Mouse (Mus musculus): ENCODE measurements around the gene Brsk1.

Gene Brsk1

GRCm38 (mm10) chr7:4740309-4740727, 49.9 kb downstream of the Brsk1 start:
- DNase-seq = no peak

- DNase-seq = peak; percentile 15 to 29
Measured at GRCm38 (mm10) chr7:4741151-4741550, 50.7 kb downstream of the Brsk1 start.

GRCm38 (mm10) chr7:4741672-4742481, 51.5 kb downstream of the Brsk1 start:
- DNase-seq = no peak

- DNase-seq = no peak
Measured at GRCm38 (mm10) chr7:4742482-4742819, 52.0 kb downstream of the Brsk1 start.

- no peak for DNase-seq
Measured at GRCm38 (mm10) chr7:4743354-4743753, 53.0 kb downstream of the Brsk1 start.

GRCm38 (mm10) chr7:4744886-4745285, 54.5 kb downstream of the Brsk1 start:
- no peak for DNase-seq

- DNase-seq = no peak
Measured at GRCm38 (mm10) chr7:4746326-4746980, 56.0 kb downstream of the Brsk1 start.

GRCm38 (mm10) chr7:4747156-4747899, 56.9 kb downstream of the Brsk1 start:
- DNase-seq = no peak

- no peak for DNase-seq
Measured at GRCm38 (mm10) chr7:4748321-4748720, 57.9 kb downstream of the Brsk1 start.

- no peak for DNase-seq
Measured at GRCm38 (mm10) chr7:4749169-4749568, 58.8 kb downstream of the Brsk1 start.

GRCm38 (mm10) chr7:4751971-4752820, 61.8 kb downstream of the Brsk1 start:
- DNase-seq = peak; percentile 34 to 40

GRCm38 (mm10) chr7:4752821-4753570, 62.6 kb downstream of the Brsk1 start, which contains the start of gene Cox6b2:
Gene Cox6b2, minus strand, starts transcription at chr7:4753094.
- peak; percentile 76 to 80 for DNase-seq

- no peak for DNase-seq
Measured at GRCm38 (mm10) chr7:4759670-4760069, 69.3 kb downstream of the Brsk1 start.

- no peak for DNase-seq
Measured at GRCm38 (mm10) chr7:4764946-4765710, 74.7 kb downstream of the Brsk1 start.

All from B cell, adult 2 months (primary cell).